Mouse (Mus musculus): ENCODE data around the gene Pigc. TPM values are rescaled to one million over a fixed set of nuclear protein-coding genes. Genes with fewer than 3 reads are reported as not detected.
A peak's percentile ranks its signal among the peaks of the same experiment; 100 is the strongest.

Gene Pigc
- total and polyA plus RNA-seq, 3 experiments, result 0.93 to 26.1 (median 17.7) TPM

GRCm38 (mm10) chr1:161951009-161951779 lies 17.8 kb upstream of the Pigc start:
- Histone ChIP-seq H3K9me3 (replicated peaks) (no peaks in the 10 kb centered on the region), H3K36me3 (replicated peaks) (no peaks in the 10 kb centered on the region), H3K4me1 (ENCODE audit: insufficient read depth, low read depth, low read length) (peaks cover 5% of the 10 kb centered on the region; the same call in 1 of the 2 replicates), H3K4me3 (ENCODE audit: low read depth, low read length) (no peak overlapping the region), H3K27me3 (ENCODE audit: insufficient read depth, low read length) (peaks cover 5% of the 10 kb centered on the region)
- TF ChIP-seq TAL1 (conservative IDR thresholded peaks at IDR 0.05; ENCODE audit: low read depth, low read length) (no peak), GATA1 (IDR thresholded peaks at IDR 0.05; ENCODE audit: borderline replicate concordance, low read length) (no peak), CTCF (IDR thresholded peaks at IDR 0.05; ENCODE audit: low read depth, low read length) (no peak), GATA2 (IDR thresholded peaks at IDR 0.05; ENCODE audit: borderline replicate concordance, low read depth, low read length) (no peak), POLR2AphosphoS5 (IDR thresholded peaks at IDR 0.05; ENCODE audit: insufficient replicate concordance, low read depth, low read length) (no peak)
- ATAC-seq (ENCODE audit: extremely low read depth, insufficient number of reproducible peaks, low FRiP score, poor library complexity, severe bottlenecking) (no peak), DNase-seq (ENCODE audit: low spot score) (no peak)

GRCm38 (mm10) chr1:161952599-161952998 lies 16.4 kb upstream of the Pigc start:
- H3K9me3 ChIP-seq (replicated peaks), result no peaks in the 10 kb centered on the region
- H3K4me1 ChIP-seq (ENCODE audit: insufficient read depth, low read depth, low read length), result peaks cover 5% of the 10 kb centered on the region; the same call in 1 of the 2 replicates
- DNase-seq (ENCODE audit: low spot score), result no peak
- TF ChIP-seq POLR2AphosphoS5 (IDR thresholded peaks at IDR 0.05; ENCODE audit: insufficient replicate concordance, low read depth, low read length), result no peak
- ATAC-seq (ENCODE audit: extremely low read depth, insufficient number of reproducible peaks, low FRiP score, poor library complexity, severe bottlenecking), result no peak
- no peak overlapping the region for H3K4me3 ChIP-seq (ENCODE audit: low read depth, low read length)
- H3K27me3 ChIP-seq (ENCODE audit: insufficient read depth, low read length), result peaks cover 5% of the 10 kb centered on the region
- H3K36me3 ChIP-seq (replicated peaks), result no peaks in the 10 kb centered on the region

GRCm38 (mm10) chr1:161955846-161956245 lies 13.1 kb upstream of the Pigc start:
- peaks cover 9% of the 10 kb centered on the region for H3K4me1 ChIP-seq (ENCODE audit: insufficient read depth, low read depth, low read length)

GRCm38 (mm10) chr1:161957964-161958950 lies 10.7 kb upstream of the Pigc start:
- peaks cover 13% of the 10 kb centered on the region for H3K4me1 ChIP-seq (ENCODE audit: insufficient read depth, low read depth, low read length)
- DNase-seq (ENCODE audit: low spot score) (no peak), ATAC-seq (ENCODE audit: extremely low read depth, insufficient number of reproducible peaks, low FRiP score, poor library complexity, severe bottlenecking) (no peak)
- no peak overlapping the region for H3K4me3 ChIP-seq (ENCODE audit: low read depth, low read length)
- no peaks in the 10 kb centered on the region for H3K9me3 ChIP-seq (replicated peaks)
- no peaks in the 10 kb centered on the region for H3K36me3 ChIP-seq (replicated peaks)
- H3K27me3 ChIP-seq (ENCODE audit: insufficient read depth, low read length), result peaks cover 7% of the 10 kb centered on the region
- no peak for TF ChIP-seq CTCF (IDR thresholded peaks at IDR 0.05; ENCODE audit: low read depth, low read length)
- no peak for TF ChIP-seq GATA2 (IDR thresholded peaks at IDR 0.05; ENCODE audit: borderline replicate concordance, low read depth, low read length)
- TF ChIP-seq GATA1 (IDR thresholded peaks at IDR 0.05; ENCODE audit: borderline replicate concordance, low read length), result no peak
- no peak for TF ChIP-seq POLR2AphosphoS5 (IDR thresholded peaks at IDR 0.05; ENCODE audit: insufficient replicate concordance, low read depth, low read length)
- no peak for TF ChIP-seq TAL1 (conservative IDR thresholded peaks at IDR 0.05; ENCODE audit: low read depth, low read length)

More at GRCm38 (mm10) chr1:161955846-161956245, 13.1 kb upstream of the Pigc start:
- Histone ChIP-seq H3K9me3 (replicated peaks) (no peaks in the 10 kb centered on the region), H3K36me3 (replicated peaks) (no peaks in the 10 kb centered on the region), H3K27me3 (ENCODE audit: insufficient read depth, low read length) (peaks cover 7% of the 10 kb centered on the region), H3K4me3 (ENCODE audit: low read depth, low read length) (no peak overlapping the region)
- TF ChIP-seq TAL1 (conservative IDR thresholded peaks at IDR 0.05; ENCODE audit: low read depth, low read length), result no peak
- TF ChIP-seq CTCF (IDR thresholded peaks at IDR 0.05; ENCODE audit: low read depth, low read length), result no peak
- no peak for TF ChIP-seq GATA1 (IDR thresholded peaks at IDR 0.05; ENCODE audit: borderline replicate concordance, low read length)
- ATAC-seq (ENCODE audit: extremely low read depth, insufficient number of reproducible peaks, low FRiP score, poor library complexity, severe bottlenecking) (no peak), DNase-seq (ENCODE audit: low spot score) (no peak)

- ATAC-seq (ENCODE audit: extremely low read depth, insufficient number of reproducible peaks, low FRiP score, poor library complexity, severe bottlenecking) (no peak; the same call in 1 of the 2 replicates), DNase-seq (ENCODE audit: low spot score) (no peak)
- H3K27me3 ChIP-seq (ENCODE audit: insufficient read depth, low read length), result peaks cover 8% of the 10 kb centered on the region
- no peak overlapping the region for H3K4me3 ChIP-seq (ENCODE audit: low read depth, low read length)
- H3K4me1 ChIP-seq (ENCODE audit: insufficient read depth, low read depth, low read length), result peaks cover 16% of the 10 kb centered on the region
- TF ChIP-seq GATA1 (IDR thresholded peaks at IDR 0.05; ENCODE audit: borderline replicate concordance, low read length) (no peak), TAL1 (conservative IDR thresholded peaks at IDR 0.05; ENCODE audit: low read depth, low read length) (no peak), GATA2 (IDR thresholded peaks at IDR 0.05; ENCODE audit: borderline replicate concordance, low read depth, low read length) (no peak), POLR2AphosphoS5 (IDR thresholded peaks at IDR 0.05; ENCODE audit: insufficient replicate concordance, low read depth, low read length) (no peak), CTCF (IDR thresholded peaks at IDR 0.05; ENCODE audit: low read depth, low read length) (peak; percentile 37; the same call in 1 of the 2 replicates)
- H3K36me3 ChIP-seq (replicated peaks), result no peaks in the 10 kb centered on the region
- no peaks in the 10 kb centered on the region for H3K9me3 ChIP-seq (replicated peaks)
These were observed 6.3 kb upstream of the Pigc start for GRCm38 (mm10) chr1:161962465-161963377.

All from G1E (cell line).